Mouse (Mus musculus) liver, postnatal 0 days (tissue): ENCODE measurements around the gene Stra6.

Source experiments
- CTCF ChIP-seq: sonication (generic); IDR thresholded peaks from 2 replicates; pipeline ENCODE4 v1.5.1; 2016; ENCODE audit warnings: antibody characterized with exemption, low read depth
- EP300 ChIP-seq: IDR thresholded peaks from 2 replicates; pipeline ENCODE4 v1.6.1; 2016; ENCODE audit warnings: antibody characterized with exemption, low read depth, mild to moderate bottlenecking

DNA sequence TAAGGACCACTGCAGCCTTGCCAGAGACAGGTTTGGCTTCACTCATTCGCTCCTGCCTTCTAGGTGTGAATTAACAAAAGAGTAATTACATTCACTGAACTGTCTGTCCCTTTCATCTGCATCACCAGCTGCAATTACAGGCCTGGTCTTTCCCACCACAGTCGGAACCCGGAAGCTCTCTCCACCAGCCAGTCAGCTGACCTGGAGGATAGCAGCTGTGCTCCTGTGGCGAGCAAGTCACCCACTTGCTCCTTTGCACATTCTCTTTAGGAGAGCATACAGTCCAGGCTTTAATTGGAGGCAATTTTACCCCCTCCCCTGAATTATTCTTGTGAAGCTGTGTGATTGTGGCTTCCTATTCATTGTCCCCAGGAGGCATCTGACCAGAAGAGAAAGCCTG is 17.9 kb upstream of the Stra6 start:
- no peak for TF ChIP-seq EP300
- no peak for TF ChIP-seq CTCF
